Mouse (Mus musculus): ENCODE measurements at regions not wholly inside any gene's neighbourhood (a gene's known extent, or its start where the extent isn't known, plus 50 kb on each side); places are given as distances from the start of the nearest gene placed in this dataset.

DNA sequence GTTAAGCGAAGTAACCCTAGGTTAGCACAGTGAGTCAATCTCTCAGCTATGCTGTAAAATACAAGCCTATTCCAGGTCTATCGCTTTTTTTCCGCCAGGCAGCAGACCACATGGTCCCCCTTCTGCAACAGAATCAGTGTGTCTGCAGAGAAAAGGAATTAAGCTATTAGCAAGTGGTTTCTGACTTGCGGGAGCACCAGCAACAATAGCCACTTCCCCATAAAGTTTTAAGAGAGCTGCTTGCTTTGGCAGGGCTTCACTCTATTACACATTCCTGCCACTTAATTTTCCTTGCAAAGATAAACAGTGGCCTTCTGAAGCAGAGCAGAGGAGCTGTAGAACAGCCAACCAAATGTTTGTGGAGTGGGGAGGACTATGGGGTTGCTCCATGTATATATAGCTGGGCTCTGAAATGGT, 59.8 kb upstream of the Osmr start:
- in situ Hi-C loops (cut with MboI), result no loop called here

DNA sequence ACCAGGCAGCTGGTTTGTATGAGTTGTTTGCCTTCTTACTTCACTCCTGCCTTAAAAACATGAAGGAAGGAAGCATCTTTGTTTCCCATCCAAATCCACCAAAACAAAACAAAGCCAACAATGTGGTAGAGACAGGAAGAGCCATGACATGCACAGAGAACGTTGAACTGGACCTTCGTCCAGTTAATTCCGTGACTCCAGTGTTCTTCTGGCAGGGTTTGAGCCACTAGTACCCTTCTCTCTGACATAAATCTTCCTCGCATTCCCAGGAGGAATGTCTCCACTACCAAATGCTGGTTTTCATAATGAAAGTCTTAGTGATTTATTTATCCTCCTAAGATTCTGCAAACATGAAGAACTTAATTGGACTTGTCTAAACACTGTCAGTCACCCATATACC, 66.7 kb upstream of the Osmr start:
- in situ Hi-C loops (cut with MboI), result no loop called here

DNA sequence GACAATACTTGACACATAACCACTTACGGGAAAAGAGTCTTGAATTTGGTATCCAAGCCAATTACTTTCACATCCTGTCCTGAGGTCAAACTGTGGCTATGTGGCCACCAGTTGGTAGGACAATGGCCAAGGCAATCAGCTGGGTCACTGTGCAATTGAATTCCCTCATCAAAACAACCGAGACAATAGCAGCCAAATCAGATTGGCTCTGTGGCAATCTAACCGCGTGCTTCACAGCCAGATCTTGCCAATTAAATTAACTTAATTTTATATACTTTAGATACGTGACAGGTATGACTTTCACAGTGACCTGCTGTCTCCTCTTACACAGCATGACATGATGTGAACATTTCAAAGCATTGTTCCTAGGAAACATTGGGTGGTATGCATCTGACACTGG, 74.5 kb upstream of the Osmr start:
- in situ Hi-C loops (cut with MboI), result no loop called here

DNA sequence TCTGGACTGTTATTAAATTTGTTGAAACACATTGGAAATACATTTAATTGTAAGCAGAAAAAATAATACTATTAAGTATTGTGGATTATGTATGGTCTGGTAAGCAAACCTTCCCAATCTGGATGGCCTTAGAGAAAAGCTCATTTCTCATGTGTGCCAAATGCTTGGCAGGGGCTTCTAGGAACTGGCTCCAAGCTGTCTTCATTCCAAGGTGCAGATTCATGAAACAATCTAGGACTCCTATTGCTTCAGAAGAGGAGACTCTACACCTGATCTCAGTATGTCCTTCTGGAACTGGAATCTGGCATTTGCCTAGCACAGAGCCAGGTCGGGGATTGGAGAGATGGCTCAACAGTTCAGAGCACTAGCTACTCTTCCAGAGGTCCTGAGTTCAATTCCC, 74.9 kb upstream of the Osmr start:
- in situ Hi-C loops (cut with MboI), result no loop called here

DNA sequence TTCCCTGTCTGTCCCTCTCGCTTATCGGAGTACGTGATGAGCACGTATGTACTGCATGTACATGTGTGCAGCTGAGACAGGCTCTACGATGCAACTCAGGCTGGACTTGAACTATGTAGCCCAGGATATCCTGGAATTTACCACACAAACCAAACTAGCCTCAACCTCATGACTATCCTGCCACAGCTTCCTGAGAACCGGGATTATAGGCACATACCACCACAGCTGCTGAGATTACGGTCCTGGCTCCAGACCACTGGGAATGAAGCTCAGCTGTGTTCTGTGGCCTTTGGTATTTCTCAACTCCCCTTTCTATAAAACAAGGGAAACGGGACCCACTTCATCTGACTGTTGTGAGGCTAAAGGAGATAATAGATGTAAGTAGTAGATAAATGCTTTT, 75.7 kb upstream of the Osmr start:
- in situ Hi-C loops (cut with MboI), result no loop called here

DNA sequence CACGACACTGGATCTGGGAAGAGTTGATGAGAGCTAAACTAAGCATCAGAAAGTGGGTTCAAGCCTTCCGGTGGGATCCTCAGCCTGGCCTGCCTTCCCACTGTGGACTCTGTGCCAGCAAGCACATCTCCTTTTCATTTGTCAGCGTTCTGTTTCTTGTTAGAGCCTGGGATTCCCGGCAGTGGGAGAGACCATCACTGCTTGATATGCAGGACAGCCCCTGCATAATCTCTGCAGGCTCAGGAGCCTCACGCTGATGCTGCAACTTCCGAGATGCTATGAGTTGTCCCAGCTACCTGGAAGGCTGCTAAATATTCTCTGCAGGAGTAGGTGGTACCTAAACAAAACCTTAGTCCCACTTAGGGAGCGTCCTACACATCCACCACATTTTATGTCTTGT, 78.8 kb upstream of the Osmr start:
- in situ Hi-C loops (cut with MboI), result no loop called here

DNA sequence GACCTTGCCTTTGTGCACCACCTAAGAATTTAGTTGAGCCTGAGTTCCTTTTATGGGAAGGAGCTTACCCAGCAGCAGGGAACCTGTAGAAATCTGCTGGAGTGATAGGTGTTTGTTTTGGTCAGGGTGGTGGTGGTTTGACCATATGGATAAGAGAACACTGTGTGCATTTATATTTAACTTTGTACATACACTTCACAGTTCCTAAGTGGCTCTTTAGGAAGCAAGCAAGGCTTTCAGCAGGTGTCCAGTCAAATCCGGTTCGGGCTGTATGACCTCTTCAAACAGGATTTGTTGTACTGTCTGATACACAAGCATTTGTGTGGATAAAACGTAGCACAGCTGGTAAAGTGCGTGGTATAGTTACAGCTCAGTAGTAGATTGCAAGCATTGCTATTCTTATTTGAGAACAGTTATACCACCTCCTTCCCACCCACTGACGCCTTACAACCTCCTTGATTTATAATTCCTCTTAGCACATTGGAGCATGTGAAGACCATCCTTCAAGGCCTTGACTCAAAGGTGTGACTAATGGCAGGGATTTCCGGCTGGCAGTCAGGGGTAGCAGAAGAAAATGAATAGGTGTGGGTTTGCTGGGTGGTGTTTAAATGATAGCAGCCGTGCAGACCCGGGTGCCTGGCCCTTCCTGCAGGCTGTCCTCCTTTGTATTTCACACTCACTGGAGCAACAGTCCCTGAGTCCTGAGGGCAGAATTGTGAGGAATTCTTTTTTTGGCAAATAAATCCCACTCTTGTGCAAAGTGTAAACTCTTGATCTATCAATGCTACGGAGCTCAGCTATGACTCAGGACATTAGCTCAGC, 79.4 kb upstream of the Osmr start:
- in situ Hi-C loops (cut with MboI), result no loop called here

DNA sequence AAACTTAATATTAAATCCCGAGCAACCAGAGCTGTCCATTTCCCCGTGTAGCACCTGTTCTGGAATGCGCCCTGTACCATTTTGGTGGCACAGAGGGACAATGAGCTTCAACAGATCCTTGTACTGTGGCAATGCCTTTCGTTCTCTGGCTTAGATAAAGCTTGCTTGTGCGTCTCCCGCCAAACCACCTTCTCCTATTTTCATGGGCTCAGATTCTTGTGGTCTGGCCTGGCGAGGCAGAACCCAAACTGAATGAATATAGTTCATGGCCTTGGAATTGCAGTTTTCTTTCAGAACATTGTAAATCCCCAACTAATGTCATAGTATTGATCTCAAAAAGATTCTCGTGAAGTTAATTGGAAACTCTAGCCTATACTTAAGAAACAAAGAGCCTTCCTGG, 85.1 kb upstream of the Osmr start:
- in situ Hi-C loops (cut with MboI), result no loop called here

DNA sequence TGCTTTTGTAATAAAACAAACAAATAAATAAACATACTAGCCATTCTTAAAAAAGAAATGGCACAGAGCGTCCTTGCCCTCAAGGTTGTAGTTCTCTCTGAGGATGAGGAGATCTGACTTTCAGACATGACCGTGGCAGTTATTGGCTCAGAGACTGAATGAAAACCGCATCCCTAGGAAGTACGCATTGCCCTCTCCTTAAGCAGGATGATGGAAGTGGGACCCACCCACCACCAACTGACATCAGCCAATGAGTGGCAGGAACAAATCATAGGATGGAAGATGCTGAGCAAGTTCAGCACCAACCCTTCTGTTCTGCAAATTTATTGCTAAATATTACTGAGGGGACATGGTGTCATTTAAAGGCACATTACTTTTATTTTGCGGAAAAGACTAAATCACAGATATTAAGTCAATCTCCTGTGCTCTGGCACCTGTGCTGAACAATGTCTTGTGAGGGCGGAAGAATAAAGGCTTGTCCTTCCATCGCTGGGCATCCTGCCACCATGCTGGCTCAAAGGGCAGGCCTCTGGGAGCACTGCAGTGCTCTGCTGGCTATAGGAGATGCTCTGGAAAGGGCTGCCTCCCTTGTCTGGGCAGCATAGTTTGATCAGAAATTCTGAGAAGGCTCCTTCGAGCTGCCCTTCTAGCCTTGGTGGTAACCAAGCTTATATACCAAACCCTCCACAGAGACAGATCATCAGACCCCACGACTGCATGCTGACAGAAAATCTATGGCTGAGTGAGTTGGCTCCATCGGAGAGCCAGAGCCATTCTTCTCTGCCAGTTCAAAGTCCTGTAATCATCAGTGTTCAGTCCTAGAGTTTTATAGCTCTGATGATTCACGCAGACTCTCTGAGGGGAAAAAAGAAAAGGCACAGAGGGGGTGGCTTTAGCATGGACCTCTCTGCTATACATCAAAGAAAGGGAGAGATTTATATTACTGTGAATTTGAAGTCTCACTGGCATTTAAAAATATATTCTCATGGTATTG, 86.3 kb upstream of the Osmr start:
- in situ Hi-C loops (cut with MboI), result no loop called here

DNA sequence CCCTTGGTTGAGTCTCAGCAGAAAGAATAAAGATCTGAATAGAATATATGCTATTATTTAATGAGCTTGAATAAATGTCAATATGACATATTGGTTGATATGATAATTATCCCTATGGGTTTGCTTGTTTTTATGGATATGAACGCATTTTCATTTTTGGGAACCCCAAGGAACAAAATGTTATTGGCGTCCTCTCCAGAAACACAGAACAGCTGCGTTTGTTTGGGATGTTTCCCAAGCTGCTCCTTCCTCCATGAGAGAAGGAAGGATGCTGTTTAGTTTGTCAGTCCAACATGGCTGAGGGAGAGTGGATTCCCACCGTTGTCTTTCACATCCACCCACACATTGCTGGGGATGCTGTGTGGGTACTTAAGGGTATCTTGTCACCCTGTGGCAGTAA, 89.9 kb upstream of the Osmr start:
- in situ Hi-C loops (cut with MboI), result no loop called here

DNA sequence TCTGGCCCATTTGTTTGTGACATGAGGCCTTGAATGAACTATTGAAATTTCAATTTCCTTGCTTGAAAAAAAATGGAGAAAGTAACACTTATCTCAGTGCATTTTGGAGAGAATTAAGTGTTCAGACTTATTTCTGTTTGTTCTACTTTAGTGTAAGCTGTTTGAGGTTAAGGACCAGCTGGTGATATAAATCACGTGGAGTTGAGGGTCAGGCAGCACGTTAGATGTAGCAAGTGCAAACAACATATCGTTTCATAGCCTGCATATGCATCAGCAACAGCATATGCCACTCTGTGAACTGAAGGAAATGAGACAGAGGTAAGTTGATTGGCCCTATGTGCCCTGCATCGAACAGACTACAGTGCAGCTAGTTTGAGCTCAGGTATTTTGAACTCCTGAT, 90.7 kb upstream of the Osmr start:
- in situ Hi-C loops (cut with MboI), result no loop called here

DNA sequence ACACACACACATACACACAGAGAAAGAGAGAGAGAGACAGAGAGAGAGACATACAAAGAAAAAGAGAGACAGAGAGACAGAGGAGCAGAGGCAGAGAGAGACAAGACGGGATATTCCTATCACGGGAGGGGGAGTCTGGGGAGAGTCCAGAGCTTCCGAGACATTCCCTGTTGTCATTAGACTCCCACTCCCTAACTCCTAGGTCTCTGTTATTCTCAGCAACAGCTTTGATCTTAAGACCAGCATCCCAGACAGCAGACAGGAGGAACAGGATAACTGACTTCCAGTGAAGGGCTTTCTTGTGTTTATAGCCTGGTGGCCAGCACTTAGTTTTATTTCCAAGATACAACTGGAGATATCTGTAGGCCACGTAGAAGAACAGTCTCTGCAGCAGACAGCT, 99.6 kb upstream of the Osmr start:
- in situ Hi-C loops (cut with MboI), result no loop called here

DNA sequence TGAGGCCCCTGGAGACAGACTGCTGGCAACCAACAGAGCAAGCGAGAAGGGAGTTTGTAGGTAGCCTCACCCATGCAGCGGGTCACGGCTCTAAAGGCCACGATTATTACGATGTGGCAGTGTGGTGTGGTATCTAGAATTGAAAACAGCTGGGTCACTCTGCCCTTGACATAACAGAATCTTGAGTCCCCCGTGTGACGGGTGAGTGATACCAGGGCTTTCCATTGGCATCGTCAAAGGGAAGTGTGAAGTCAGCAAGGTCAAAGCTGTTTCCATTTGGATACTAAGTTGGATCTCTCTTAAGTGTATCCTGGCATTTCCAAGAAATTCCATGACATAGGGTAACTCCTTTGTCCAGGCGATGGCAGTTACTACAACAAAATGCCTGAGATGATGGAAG, 106.7 kb upstream of the Osmr start:
- in situ Hi-C loops (cut with MboI), result no loop called here

DNA sequence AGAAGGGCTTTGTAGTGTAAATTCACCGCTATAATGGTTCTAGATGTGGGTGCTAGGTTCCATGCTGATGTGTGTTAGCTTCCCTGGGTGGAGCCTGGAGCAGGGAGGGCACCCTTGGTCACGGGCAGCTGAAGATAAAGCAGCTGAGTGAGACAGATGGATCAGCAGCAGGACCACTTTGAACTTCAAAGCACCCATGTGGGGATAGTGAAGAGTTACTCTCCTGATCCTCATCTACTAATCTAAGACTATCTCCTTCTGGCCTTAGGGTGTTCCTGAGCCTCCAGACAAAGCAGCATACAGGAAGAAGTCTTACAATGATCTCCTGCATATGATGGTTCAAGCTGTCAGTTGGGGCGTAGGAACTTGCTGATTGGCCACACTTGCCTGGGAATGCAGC, 107.1 kb upstream of the Lifr start:
- in situ Hi-C loops (cut with MboI), result no loop called here

DNA sequence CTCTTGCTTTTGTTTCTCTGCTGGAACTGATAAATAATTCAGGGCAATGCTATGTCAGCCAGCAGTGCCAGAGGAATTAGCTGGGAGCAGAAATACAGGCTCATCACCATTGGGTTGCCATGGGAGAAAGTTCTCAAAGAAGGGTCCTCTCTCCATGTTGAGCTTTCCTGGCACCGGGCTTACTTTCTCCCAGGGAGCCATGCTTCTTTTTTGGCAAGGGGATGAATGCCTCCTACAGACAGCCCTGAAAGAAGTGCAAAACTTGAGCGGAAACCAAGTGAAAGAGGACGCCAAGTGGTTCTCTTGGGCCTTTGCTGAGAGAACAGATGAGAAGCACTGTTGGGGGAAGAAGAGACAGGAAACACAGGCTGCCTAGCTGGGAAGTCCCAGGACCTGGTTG, 102.2 kb upstream of the Lifr start:
- in situ Hi-C loops (cut with MboI), result no loop called here

DNA sequence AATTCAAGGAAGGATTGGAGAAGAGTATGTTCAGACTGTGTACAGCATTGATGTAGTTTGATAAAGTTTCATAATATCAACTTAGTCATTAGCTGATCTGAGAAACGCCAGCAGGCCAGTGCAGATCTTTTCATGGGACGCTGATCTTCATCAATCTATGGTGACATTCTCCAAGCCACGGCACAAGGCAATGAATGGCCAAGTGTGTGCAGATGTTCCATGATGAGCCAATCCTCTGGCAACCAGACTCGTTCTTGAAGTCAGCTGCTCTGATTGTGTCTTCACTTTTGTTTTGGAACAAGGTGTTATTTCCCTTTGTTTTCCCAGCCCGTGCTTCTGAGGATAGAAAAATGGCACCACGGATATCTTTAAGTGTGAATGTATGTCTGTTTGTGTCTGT, 101.3 kb upstream of the Lifr start:
- in situ Hi-C loops (cut with MboI), result no loop called here

DNA sequence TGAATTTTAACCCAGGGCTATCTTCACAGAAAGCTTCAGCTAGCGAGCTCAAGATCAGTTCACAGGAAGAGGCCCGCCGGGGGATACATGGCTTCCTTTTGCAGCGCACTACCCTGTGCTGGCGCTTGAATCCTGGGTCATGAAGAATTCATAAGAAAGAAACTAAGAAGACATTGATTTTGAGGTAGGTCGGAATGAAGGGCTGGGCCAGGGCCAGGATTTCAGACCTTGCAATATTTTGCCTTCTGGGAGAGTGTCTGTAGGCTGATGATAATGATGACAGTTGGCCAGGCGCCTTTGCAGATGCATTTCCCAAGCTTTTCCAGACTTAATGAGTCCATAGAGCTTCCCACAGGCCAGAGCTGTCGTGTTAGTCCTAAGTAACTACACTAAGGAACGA, 97.2 kb upstream of the Lifr start:
- in situ Hi-C loops (cut with MboI), result no loop called here

DNA sequence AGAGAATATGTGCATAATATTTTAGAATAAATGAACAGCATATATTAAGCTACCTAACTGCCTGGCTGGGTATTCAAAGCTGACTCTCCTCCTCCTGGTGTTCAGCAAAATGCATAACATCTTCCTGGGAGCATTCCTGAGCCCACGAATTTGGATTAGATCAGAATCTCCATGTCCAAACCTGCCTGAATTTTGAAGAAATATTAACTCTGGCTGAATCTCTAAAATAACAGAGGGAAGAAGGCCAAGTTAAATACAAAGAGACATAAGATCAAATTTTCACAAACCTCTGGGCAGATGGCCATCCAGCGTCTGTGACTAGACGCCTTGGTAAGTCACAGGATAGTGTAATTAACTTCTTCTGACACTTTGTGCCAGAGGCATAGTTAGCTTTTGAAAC, 95.2 kb upstream of the Lifr start:
- in situ Hi-C loops (cut with MboI), result no loop called here

DNA sequence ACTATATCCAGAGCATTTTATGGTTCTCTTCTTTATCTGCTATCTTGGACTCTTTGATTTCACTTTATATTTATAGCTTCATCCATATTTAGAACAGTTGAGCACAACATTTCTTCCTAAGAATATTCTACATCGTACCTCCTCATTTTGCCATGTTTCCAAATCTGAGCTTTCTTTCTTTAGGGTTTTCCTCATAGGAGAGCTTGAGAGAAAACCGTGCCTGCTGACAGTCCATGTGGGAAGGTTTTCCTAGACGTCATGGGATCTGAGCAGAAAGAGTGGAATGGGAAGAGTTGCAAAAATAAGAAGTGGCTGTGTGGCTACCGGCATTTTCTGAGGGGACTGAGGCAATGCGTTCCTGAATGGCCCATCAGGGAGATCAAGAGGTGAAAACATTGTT, 92.5 kb upstream of the Lifr start:
- in situ Hi-C loops (cut with MboI), result no loop called here

DNA sequence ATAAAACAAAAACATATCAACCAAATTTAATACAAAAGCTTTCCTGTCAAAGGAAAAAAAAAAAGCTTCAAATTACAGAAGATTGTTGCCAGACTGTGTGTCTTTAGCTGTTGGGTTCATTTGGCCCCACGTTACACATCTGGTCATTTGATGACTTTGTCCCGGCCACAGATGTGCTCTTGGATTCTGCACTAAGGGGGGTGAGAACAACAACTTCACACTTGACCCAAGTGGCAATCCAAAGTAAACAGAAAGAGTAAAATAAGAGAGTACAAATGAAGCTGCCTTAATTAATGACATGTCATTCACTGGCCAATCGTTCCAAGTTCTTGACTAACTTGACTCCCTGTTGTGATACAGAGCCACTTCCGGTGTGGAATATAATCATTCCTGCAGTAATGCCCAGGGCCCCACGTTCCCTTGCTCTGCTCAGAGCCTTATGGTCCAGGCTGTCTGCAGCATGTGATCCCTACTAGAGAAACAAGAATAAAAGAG, 91.8 kb upstream of the Lifr start:
- in situ Hi-C loops (cut with MboI), result no loop called here

DNA sequence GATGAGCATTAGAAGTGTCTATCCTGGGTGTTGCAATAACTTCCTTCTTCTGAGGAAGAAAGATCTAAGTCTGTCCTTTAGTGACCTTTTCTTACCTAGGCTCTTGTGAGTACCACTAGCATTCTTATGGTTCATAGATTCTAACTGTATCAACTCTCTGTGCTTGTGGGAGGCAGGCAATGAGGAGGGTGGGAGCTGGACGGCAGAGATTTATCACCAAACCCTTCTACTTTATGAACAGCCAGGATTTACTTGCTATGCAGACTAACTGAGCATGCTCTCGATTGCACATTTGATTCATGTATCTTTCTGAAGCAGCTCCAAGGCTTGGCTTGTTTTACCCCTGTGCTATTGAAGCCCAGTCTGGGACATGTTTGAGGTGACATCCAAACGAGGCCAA, 90.7 kb upstream of the Lifr start:
- in situ Hi-C loops (cut with MboI), result no loop called here

DNA sequence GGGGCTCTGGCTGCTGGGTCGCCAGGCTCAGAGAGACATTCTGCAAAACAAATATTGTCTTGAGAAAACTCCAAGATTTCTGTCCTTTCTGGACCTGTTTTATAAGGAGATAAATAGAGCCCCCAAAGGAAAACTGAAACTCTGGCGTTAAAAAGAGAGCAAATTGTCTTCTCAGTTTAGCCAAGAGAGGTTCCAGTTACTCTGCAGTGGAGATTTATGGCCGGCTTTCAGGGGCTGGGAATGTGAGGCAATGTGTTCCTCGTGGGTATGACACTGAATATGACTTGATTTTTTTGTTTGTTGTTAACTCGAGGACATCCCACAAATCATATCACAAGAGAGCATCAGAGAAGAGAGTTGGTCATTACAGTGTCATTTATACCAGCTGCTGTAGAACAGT, 88.2 kb upstream of the Lifr start:
- in situ Hi-C loops (cut with MboI), result no loop called here

DNA sequence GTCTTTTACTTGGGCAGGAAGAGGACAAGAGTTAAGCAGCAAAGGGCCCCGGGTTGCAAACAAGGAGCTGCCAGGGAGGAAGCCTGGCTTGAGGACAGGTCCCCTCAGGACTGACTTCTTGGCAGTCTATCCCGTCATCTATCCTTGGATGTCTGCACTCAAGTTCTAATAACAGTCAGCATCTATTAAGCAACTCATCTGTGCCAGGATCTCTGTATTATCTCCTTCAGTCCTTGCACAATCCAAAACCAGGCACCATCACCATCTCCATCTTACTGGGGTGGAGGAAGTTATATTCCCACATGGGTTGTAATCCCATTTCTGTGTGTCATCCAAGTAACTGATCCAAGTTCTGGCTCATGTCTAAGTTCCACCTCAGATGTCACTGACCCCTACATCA, 87.1 kb upstream of the Lifr start:
- in situ Hi-C loops (cut with MboI), result no loop called here

All from mature B cell (primary cell).